Mouse (Mus musculus) spleen, adult 2 months (tissue): Measurements from ENCODE around the gene Dcaf11.

ENCODE experiments used
- CTCF ChIP-seq: fragments of 200-500 bp; IDR thresholded peaks from 2 replicates; pipeline ENCODE4 v1.5.1; 2011; ENCODE audit warnings: mild to moderate bottlenecking, inconsistent platforms; ENCODE audit not compliant: insufficient read depth, insufficient read length, insufficient replicate concordance; ENCODE audit errors: extremely low read depth
- POLR2A ChIP-seq: fragments of 200-500 bp; IDR thresholded peaks from 2 replicates; pipeline ENCODE4 v1.6.1; 2011; ENCODE audit warnings: low read depth, low read length, inconsistent platforms

GRCm38 (mm10) chr14:55520451-55521361 lies 39.1 kb upstream of the Dcaf11 start:
- TF ChIP-seq CTCF (no peak), POLR2A (no peak)
